Mouse (Mus musculus) lung, embryonic 14.5 days (tissue): ENCODE results near the gene Nfkb1. TPM values are rescaled to one million over a fixed set of nuclear protein-coding genes. Genes with fewer than 3 reads are reported as not detected.

Experiments
- ATAC-seq: fragments of 200-750 bp; cut with Nextera tagmentation; 2 replicates; pipeline ENCODE4 v1.8.0; 2017; ENCODE audit warnings: mild to moderate bottlenecking, moderate TSS enrichment, moderate library complexity; ENCODE audit not compliant: insufficient read depth
- DNase-seq: peaks from one replicate; pipeline ENCODE4 v3.0.0-alpha.2; 2015
- H3K27ac ChIP-seq: fragments of 300-500 bp; sonication (generic); 2 replicates; pipeline ENCODE4 v1.5.1; 2014; ENCODE audit warnings: low read depth, mild to moderate bottlenecking, moderate library complexity
- H3K27me3 ChIP-seq: fragments of 300-500 bp; sonication (generic); 2 replicates; pipeline ENCODE4 v1.6.1; 2014; ENCODE audit warnings: low read length, control low read depth; ENCODE audit not compliant: insufficient read depth
- H3K36me3 ChIP-seq: fragments of 300-500 bp; sonication (generic); 2 replicates; pipeline ENCODE4 v1.6.1; 2014; ENCODE audit warnings: control low read depth; ENCODE audit not compliant: insufficient read depth
- H3K4me1 ChIP-seq: fragments of 300-500 bp; sonication (generic); 2 replicates; pipeline ENCODE4 v1.6.1; 2014; ENCODE audit warnings: antibody characterized with exemption, control low read depth; ENCODE audit not compliant: insufficient read depth
- H3K4me2 ChIP-seq: fragments of 300-500 bp; sonication (generic); 2 replicates; pipeline ENCODE4 v1.6.1; 2014; ENCODE audit warnings: mild to moderate bottlenecking
- H3K4me3 ChIP-seq: fragments of 300-500 bp; sonication (generic); 2 replicates; pipeline ENCODE4 v1.5.1; 2014; ENCODE audit warnings: low read depth, low read length
- H3K9ac ChIP-seq: fragments of 300-500 bp; sonication (generic); 2 replicates; pipeline ENCODE4 v1.6.1; 2014
- H3K9me3 ChIP-seq: fragments of 300-500 bp; sonication (generic); 2 replicates; pipeline ENCODE4 v1.6.1; 2016; ENCODE audit warnings: low read depth, low read length, control low read depth
- CTCF ChIP-seq: IDR thresholded peaks from 2 replicates; pipeline ENCODE4 v1.5.1; 2016; ENCODE audit warnings: antibody characterized with exemption, low read depth
- WGBS: fragments of 180-500 bp; shearing (Covaris S2); extraction: QIAGEN DNeasy Blood & Tissue Kit; methylation state at CpG from one replicate; pipeline ENCODE4 v1.1.7; 2014; 5-methylcytosine and 5-hydroxymethylcytosine counted together
- polyA plus RNA-seq: library from polyadenylated mRNA; unstranded; fragments of >200 nt; fragmentation: Nextera tagmentation; extraction: Ambion mirVana; gene quantifications from 2 replicates; pipeline ENCODE4 v1.2.1, GENCODE M21; 2014

The Nfkb1 gene
- polyA plus RNA-seq, 1 experiment from 2014 or later, result 34.8 TPM

- no peak for TF ChIP-seq CTCF
- Histone ChIP-seq H3K27me3 (no peaks in the 10 kb centered on the region), H3K4me3 (no peak overlapping the region), H3K36me3 (peaks cover 71% of the 10 kb centered on the region), H3K9ac (no peak overlapping the region), H3K27ac (no peak overlapping the region), H3K4me2 (no peak overlapping the region), H3K4me1 (no peaks in the 10 kb centered on the region), H3K9me3 (no peaks in the 10 kb centered on the region)
- DNase-seq, result no peak
- ATAC-seq, result no peak
- WGBS, result 86% methylated on average over 7 of the region's 7 CpGs
Measured at GRCm38 (mm10) chr3:135616730-135617129, 74.6 kb downstream of the Nfkb1 start.

GRCm38 (mm10) chr3:135614376-135614775 lies 77.0 kb downstream of the Nfkb1 start:
- Histone ChIP-seq H3K4me1 (no peaks in the 10 kb centered on the region), H3K36me3 (peaks cover 80% of the 10 kb centered on the region), H3K27me3 (no peaks in the 10 kb centered on the region), H3K4me2 (no peak overlapping the region), H3K9ac (no peak overlapping the region), H3K9me3 (no peaks in the 10 kb centered on the region), H3K27ac (no peak overlapping the region), H3K4me3 (no peak overlapping the region)
- WGBS, result 58% methylated on average over 3 of the region's 3 CpGs
- peak; percentile 19 for DNase-seq
- no peak for TF ChIP-seq CTCF
- no peak for ATAC-seq

- ATAC-seq, result no peak
- WGBS, result 58% methylated on average over 3 of the region's 3 CpGs
Measured at GRCm38 (mm10) chr3:135610221-135610620, 81.1 kb downstream of the Nfkb1 start.

GRCm38 (mm10) chr3:135607660-135608473 lies 83.5 kb downstream of the Nfkb1 start:
- no peak for ATAC-seq

More at GRCm38 (mm10) chr3:135610221-135610620, 81.1 kb downstream of the Nfkb1 start:
- Histone ChIP-seq H3K36me3 (peaks cover 67% of the 10 kb centered on the region), H3K27me3 (no peaks in the 10 kb centered on the region), H3K4me1 (peaks cover 3% of the 10 kb centered on the region; the same call in 1 of the 2 replicates), H3K4me2 (no peak overlapping the region), H3K4me3 (no peak overlapping the region), H3K9me3 (no peaks in the 10 kb centered on the region), H3K9ac (no peak overlapping the region), H3K27ac (no peak overlapping the region)
- DNase-seq, result no peak
- TF ChIP-seq CTCF, result no peak

DNA sequence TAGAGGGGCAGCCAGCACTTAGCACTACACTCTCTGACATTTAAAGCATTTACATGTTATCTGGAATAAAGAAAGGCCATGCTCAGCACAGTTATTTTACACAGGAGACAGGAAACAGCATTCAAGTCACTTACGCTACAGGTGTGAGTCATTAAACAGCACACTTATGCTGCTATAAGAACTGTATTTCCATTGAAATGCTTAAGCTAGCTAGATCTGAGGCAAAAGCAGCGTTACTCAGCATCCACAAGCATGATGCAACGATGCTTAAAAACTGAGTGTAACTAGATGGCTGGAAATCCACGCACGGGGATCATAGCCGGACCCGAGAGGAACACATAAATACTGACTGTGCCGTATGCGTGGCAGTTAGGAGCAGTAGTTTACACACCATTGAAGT lies 84.3 kb downstream of the Nfkb1 start:
- Histone ChIP-seq H3K4me3 (no peak overlapping the region), H3K4me2 (no peak overlapping the region), H3K36me3 (peaks cover 59% of the 10 kb centered on the region), H3K27me3 (no peaks in the 10 kb centered on the region), H3K9ac (no peak overlapping the region), H3K27ac (no peak overlapping the region; the same call in 1 of the 2 replicates), H3K9me3 (no peaks in the 10 kb centered on the region), H3K4me1 (peaks cover 6% of the 10 kb centered on the region; the same call in 1 of the 2 replicates)
- 68% methylated on average over 9 of the region's 9 CpGs for WGBS
- no peak for DNase-seq
- ATAC-seq, result no peak
- no peak for TF ChIP-seq CTCF

More at GRCm38 (mm10) chr3:135607660-135608473, 83.5 kb downstream of the Nfkb1 start:
- Histone ChIP-seq H3K4me1 (peaks cover 6% of the 10 kb centered on the region; the same call in 1 of the 2 replicates), H3K4me2 (peak overlapping the region; percentile 27; the same call in 1 of the 2 replicates), H3K4me3 (peak overlapping the region; percentile 5; the same call in 1 of the 2 replicates), H3K36me3 (peaks cover 62% of the 10 kb centered on the region), H3K9me3 (no peaks in the 10 kb centered on the region), H3K27ac (peak overlapping the region; percentile 51; the same call in 1 of the 2 replicates), H3K9ac (no peak overlapping the region), H3K27me3 (no peaks in the 10 kb centered on the region)
- 71% methylated on average over 24 of the region's 24 CpGs for WGBS
- no peak for DNase-seq
- TF ChIP-seq CTCF, result no peak

DNA sequence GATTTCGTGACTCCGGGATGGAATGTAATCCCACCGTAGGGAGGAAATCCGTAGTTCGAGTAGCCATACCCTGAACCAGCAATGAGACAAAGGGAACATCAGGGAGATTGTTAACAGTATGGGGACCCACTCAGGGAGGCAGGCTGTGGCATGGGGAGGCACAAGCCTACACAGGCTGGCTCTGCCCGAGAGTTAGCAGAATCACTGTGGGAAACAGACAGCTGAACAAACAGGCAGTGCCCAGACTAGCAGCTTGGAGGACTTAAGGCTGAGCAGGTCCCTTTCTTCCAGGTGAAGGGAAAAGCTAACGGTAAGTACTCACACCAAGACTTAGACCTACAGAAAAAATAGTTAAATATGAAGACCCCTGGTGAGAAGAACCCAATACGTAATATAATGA lies 84.8 kb downstream of the Nfkb1 start:
- ATAC-seq (no peak), DNase-seq (no peak)
- Histone ChIP-seq H3K4me3 (no peak overlapping the region), H3K4me2 (no peak overlapping the region), H3K27ac (no peak overlapping the region), H3K4me1 (peaks cover 6% of the 10 kb centered on the region; the same call in 1 of the 2 replicates), H3K9ac (no peak overlapping the region), H3K27me3 (no peaks in the 10 kb centered on the region), H3K9me3 (no peaks in the 10 kb centered on the region), H3K36me3 (peaks cover 59% of the 10 kb centered on the region)
- TF ChIP-seq CTCF, result no peak
- WGBS, result 84% methylated on average over 8 of the region's 8 CpGs

DNA sequence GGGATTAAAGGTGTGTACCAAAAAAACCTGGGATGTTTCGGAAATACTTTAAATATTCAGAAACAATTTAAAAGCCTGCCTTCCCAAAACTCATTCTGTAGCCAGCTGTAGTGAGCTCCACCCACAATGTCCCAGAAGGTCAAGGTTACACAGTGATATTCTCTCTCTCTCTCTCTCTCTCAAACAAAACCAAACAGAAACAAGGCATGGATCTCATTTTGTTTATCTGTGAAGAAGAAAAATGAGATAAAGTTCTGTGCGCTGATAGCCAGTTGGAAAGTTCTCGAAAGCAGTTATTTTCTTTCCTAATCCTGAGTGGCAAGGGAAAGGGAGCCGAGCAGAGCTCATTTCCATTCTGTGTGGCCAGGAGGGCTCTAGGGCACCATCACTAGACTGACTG lies 85.9 kb downstream of the Nfkb1 start:
- H3K36me3 ChIP-seq, result peaks cover 59% of the 10 kb centered on the region
- peak overlapping the region; percentile 51; the same call in 1 of the 2 replicates for H3K27ac ChIP-seq
- no peak overlapping the region for H3K4me2 ChIP-seq
- peak; percentile 35; the same call in 1 of the 2 replicates for ATAC-seq
- H3K27me3 ChIP-seq, result no peaks in the 10 kb centered on the region
- peaks cover 6% of the 10 kb centered on the region; the same call in 1 of the 2 replicates for H3K4me1 ChIP-seq
- peak; percentile 58 for DNase-seq
- WGBS, result 41% methylated on average over 4 of the region's 4 CpGs
- H3K4me3 ChIP-seq, result no peak overlapping the region
- H3K9me3 ChIP-seq, result no peaks in the 10 kb centered on the region
- no peak for TF ChIP-seq CTCF
- H3K9ac ChIP-seq, result no peak overlapping the region
